Mouse (Mus musculus) myocyte (in vitro differentiated cells): ENCODE measurements around the gene Gm4491. TPM values are rescaled to one million over a fixed set of nuclear protein-coding genes. Genes with fewer than 3 reads are reported as not detected.
"Not testable (repeated sequence)": the region's sequence is repeated elsewhere in the genome, so short reads cannot be mapped to it uniquely, and the experiment has no call there.

ENCODE experiments used
- H3K27me3 ChIP-seq: one replicate; pipeline ENCODE4 v1.6.1; 2011; ENCODE audit not compliant: control insufficient read depth, insufficient read depth, insufficient read length
- H3K36me3 ChIP-seq: one replicate; pipeline ENCODE4 v1.6.1; 2011; ENCODE audit not compliant: control insufficient read depth, insufficient read depth
- H3K4me2 ChIP-seq: one replicate; pipeline ENCODE4 v1.6.1; 2011; ENCODE audit warnings: low read depth, control low read depth
- H3K4me3 ChIP-seq: one replicate; pipeline ENCODE4 v1.5.1; 2011; ENCODE audit warnings: mild to moderate bottlenecking, control low read depth, moderate library complexity
- H3K79me2 ChIP-seq: one replicate; pipeline ENCODE4 v1.6.1; 2011; ENCODE audit not compliant: control insufficient read depth, insufficient read depth
- H3ac ChIP-seq: one replicate; pipeline ENCODE4 v1.6.1; 2011; ENCODE audit not compliant: control insufficient read depth, insufficient read length
- CEBPB ChIP-seq: IDR thresholded peaks from 2 replicates; pipeline ENCODE4 v1.6.1; 2011; ENCODE audit warnings: mild to moderate bottlenecking, moderate library complexity; ENCODE audit not compliant: poor library complexity, insufficient read depth, severe bottlenecking
- E2F4 ChIP-seq: IDR thresholded peaks from one replicate; pipeline ENCODE4 v1.6.1; 2011; ENCODE audit warnings: mild to moderate bottlenecking, control low read depth, moderate library complexity; ENCODE audit not compliant: insufficient read depth
- MAX ChIP-seq: IDR thresholded peaks from one replicate; pipeline ENCODE4 v1.6.1; 2011; ENCODE audit warnings: low read depth, mild to moderate bottlenecking, control low read depth
- MYOD1 ChIP-seq, 3 experiments: IDR thresholded peaks; one replicate each; pipeline ENCODE4 v1.6.1; 2011; ENCODE audit warnings: control low read depth in 2 of 3, low read depth in 2 of 3, mild to moderate bottlenecking in 2 of 3, moderate library complexity in 1 of 3; ENCODE audit not compliant: insufficient read length in 2 of 3, control insufficient read depth in 1 of 3
- MYOG ChIP-seq, 3 experiments: IDR thresholded peaks; one replicate each; pipeline ENCODE4 v1.6.1; 2011; ENCODE audit warnings: control low read depth in 2 of 3, low read depth in 2 of 3, mild to moderate bottlenecking in 2 of 3; ENCODE audit not compliant: insufficient read length in 2 of 3, control insufficient read depth in 1 of 3, insufficient read depth in 1 of 3
- POLR2A ChIP-seq: IDR thresholded peaks from one replicate; pipeline ENCODE4 v1.6.1; 2011; ENCODE audit warnings: low read depth, mild to moderate bottlenecking, control low read depth, moderate library complexity; ENCODE audit not compliant: insufficient read length
- POLR2AphosphoS2 ChIP-seq: IDR thresholded peaks from one replicate; pipeline ENCODE4 v1.6.1; 2011; ENCODE audit warnings: low read depth, control low read depth; ENCODE audit not compliant: insufficient read length
- REST ChIP-seq: IDR thresholded peaks from one replicate; pipeline ENCODE4 v1.6.1; 2011; ENCODE audit warnings: mild to moderate bottlenecking, control low read depth, moderate library complexity; ENCODE audit not compliant: insufficient read depth, insufficient read length
- SRF ChIP-seq: IDR thresholded peaks from one replicate; pipeline ENCODE4 v1.6.1; 2011; ENCODE audit warnings: low read depth; ENCODE audit not compliant: control insufficient read depth, insufficient read length
- TCF12 ChIP-seq: IDR thresholded peaks from one replicate; pipeline ENCODE4 v1.6.1; 2011; ENCODE audit warnings: mild to moderate bottlenecking, control low read depth; ENCODE audit not compliant: poor library complexity, insufficient read depth, severe bottlenecking
- TCF3 ChIP-seq: IDR thresholded peaks from one replicate; pipeline ENCODE4 v1.6.1; 2011; ENCODE audit warnings: low read depth, control low read depth; ENCODE audit not compliant: insufficient read length
- USF1 ChIP-seq: IDR thresholded peaks from one replicate; pipeline ENCODE4 v1.6.1; 2011; ENCODE audit warnings: low read depth, mild to moderate bottlenecking, control low read depth, moderate library complexity
- polyA plus RNA-seq: library from polyadenylated mRNA; unstranded; fragments of >200 nt; fragmentation: generic; extraction: Trizol; gene quantifications from one replicate; pipeline ENCODE4 v1.2.1, GENCODE M21; 2012; ENCODE audit warnings: missing spikeins

Gene Gm4491
- polyA plus RNA-seq, 1 experiment = not detected

GRCm38 (mm10) chr14:57075537-57075936 lies 40.1 kb downstream of the Gm4491 start:
- no peak for TF ChIP-seq USF1
- TF ChIP-seq TCF3 = no peak
- TF ChIP-seq CEBPB = no peak
- TF ChIP-seq REST = no peak
- TF ChIP-seq E2F4 = no peak
- no peak for TF ChIP-seq TCF12
- TF ChIP-seq POLR2A = no peak
- no peak for TF ChIP-seq POLR2AphosphoS2
- no peak for TF ChIP-seq MYOD1 (IDR thresholded peaks at IDR 0.05; ENCODE audit: control insufficient read depth in 1 of 3, insufficient read length in 2 of 3, low read depth in 2 of 3)
- TF ChIP-seq MYOG (IDR thresholded peaks at IDR 0.05; ENCODE audit: control insufficient read depth in 1 of 3, insufficient read depth in 1 of 3, insufficient read length in 2 of 3, low read depth in 2 of 3) = no peak
- no peak for TF ChIP-seq SRF
- no peak for TF ChIP-seq MAX
- no peak overlapping the region for H3K4me3 ChIP-seq
- peaks cover 16% of the 10 kb centered on the region for H3K27me3 ChIP-seq
- no peak overlapping the region for H3K4me2 ChIP-seq
- no peaks in the 10 kb centered on the region for H3K79me2 ChIP-seq
- H3ac ChIP-seq = no peak overlapping the region
- no peaks in the 10 kb centered on the region for H3K36me3 ChIP-seq

GRCm38 (mm10) chr14:57069906-57070305 lies 45.8 kb downstream of the Gm4491 start:
- H3K36me3 ChIP-seq = not testable (repeated sequence)

GRCm38 (mm10) chr14:57066053-57066452 lies 49.6 kb downstream of the Gm4491 start:
- Histone ChIP-seq H3K36me3 (no peaks in the 10 kb centered on the region), H3K4me2 (no peak overlapping the region), H3K4me3 (no peak overlapping the region), H3K27me3 (no peaks in the 10 kb centered on the region), H3K79me2 (no peaks in the 10 kb centered on the region), H3ac (no peak overlapping the region)
- TF ChIP-seq MAX = no peak
- TF ChIP-seq TCF3 = no peak
- TF ChIP-seq USF1 = no peak
- TF ChIP-seq E2F4 = no peak
- TF ChIP-seq SRF = no peak
- no peak for TF ChIP-seq TCF12
- no peak for TF ChIP-seq MYOD1 (IDR thresholded peaks at IDR 0.05; ENCODE audit: control insufficient read depth in 1 of 3, insufficient read length in 2 of 3, low read depth in 2 of 3)
- no peak for TF ChIP-seq POLR2AphosphoS2
- TF ChIP-seq CEBPB = no peak
- no peak for TF ChIP-seq POLR2A
- TF ChIP-seq REST = no peak
- TF ChIP-seq MYOG (IDR thresholded peaks at IDR 0.05; ENCODE audit: control insufficient read depth in 1 of 3, insufficient read depth in 1 of 3, insufficient read length in 2 of 3, low read depth in 2 of 3) = no peak

More at GRCm38 (mm10) chr14:57069906-57070305, 45.8 kb downstream of the Gm4491 start:
- not testable (repeated sequence) for H3K4me2 ChIP-seq, H3K79me2 ChIP-seq, H3ac ChIP-seq, H3K4me3 ChIP-seq, H3K27me3 ChIP-seq

Other genes starting within 250 kb of the Gm4491 start
- 14.8 TPM for gene Zmym2, start 229.2 kb downstream of the Gm4491 start, polyA plus RNA-seq
- 1.1 TPM for gene Gja3, start 57.8 kb downstream of the Gm4491 start, polyA plus RNA-seq
- gene Gjb2, start 11.2 kb downstream of the Gm4491 start, polyA plus RNA-seq = not detected
- not detected for gene Gjb6, start 17.7 kb upstream of the Gm4491 start, polyA plus RNA-seq